Mouse (Mus musculus): ENCODE results near the gene Rapgef5. TPM values are rescaled to one million over a fixed set of nuclear protein-coding genes. Genes with fewer than 3 reads are reported as not detected.
A peak's percentile ranks its signal among the peaks of the same experiment; 100 is the strongest.

Rapgef5 gene
- total RNA-seq, 2 experiments from 2014 or later: 11.9 to 13.1 TPM

GRCm38 (mm10) chr12:117720794-117721747 lies 204.8 kb downstream of the Rapgef5 start:
- DNase-seq: no peak

GRCm38 (mm10) chr12:117721748-117722150 lies 205.5 kb downstream of the Rapgef5 start:
- no peak for DNase-seq

GRCm38 (mm10) chr12:117725011-117725410 lies 208.7 kb downstream of the Rapgef5 start:
- DNase-seq: no peak

- no peak for DNase-seq
Observed at GRCm38 (mm10) chr12:117727481-117728177, 211.3 kb downstream of the Rapgef5 start.

GRCm38 (mm10) chr12:117728178-117728611 lies 211.9 kb downstream of the Rapgef5 start:
- DNase-seq: no peak

GRCm38 (mm10) chr12:117733611-117734010 lies 217.3 kb downstream of the Rapgef5 start:
- DNase-seq: no peak

GRCm38 (mm10) chr12:117736130-117736529 lies 219.9 kb downstream of the Rapgef5 start:
- no peak for DNase-seq

GRCm38 (mm10) chr12:117736928-117737327 lies 220.6 kb downstream of the Rapgef5 start:
- no peak for DNase-seq

- no peak for DNase-seq
Observed at GRCm38 (mm10) chr12:117737332-117738031, 221.2 kb downstream of the Rapgef5 start.

GRCm38 (mm10) chr12:117742487-117742886 lies 226.2 kb downstream of the Rapgef5 start:
- DNase-seq: no peak

GRCm38 (mm10) chr12:117744580-117745483 lies 228.6 kb downstream of the Rapgef5 start:
- no peak for DNase-seq

- no peak for DNase-seq
Observed at GRCm38 (mm10) chr12:117746611-117747010, 230.3 kb downstream of the Rapgef5 start.

GRCm38 (mm10) chr12:117751045-117751444 lies 234.8 kb downstream of the Rapgef5 start:
- DNase-seq: no peak

GRCm38 (mm10) chr12:117751520-117752383 lies 235.5 kb downstream of the Rapgef5 start:
- no peak for DNase-seq

- no peak for DNase-seq
Observed at GRCm38 (mm10) chr12:117756010-117756409, 239.7 kb downstream of the Rapgef5 start.

- DNase-seq: no peak
Observed at GRCm38 (mm10) chr12:117760373-117760772, 244.1 kb downstream of the Rapgef5 start.

GRCm38 (mm10) chr12:117760846-117761245 lies 244.6 kb downstream of the Rapgef5 start:
- no peak for DNase-seq

GRCm38 (mm10) chr12:117761698-117762097 lies 245.4 kb downstream of the Rapgef5 start:
- no peak for DNase-seq

GRCm38 (mm10) chr12:117763247-117763646 lies 247.0 kb downstream of the Rapgef5 start:
- DNase-seq: no peak

- DNase-seq: peak; percentile 54
Observed at GRCm38 (mm10) chr12:117764839-117765238, 248.6 kb downstream of the Rapgef5 start.
